Mouse (Mus musculus) heart, embryonic 10.5 days (tissue): ENCODE measurements around the gene Osm. TPM values are rescaled to one million over a fixed set of nuclear protein-coding genes. Genes with fewer than 3 reads are reported as not detected.

Source experiments
- DNase-seq: peaks from one replicate; pipeline ENCODE4 v3.0.0-alpha.2; 2017; ENCODE audit warnings: low spot score
- H3K27ac ChIP-seq: fragments of 300-500 bp; sonication (generic); 2 replicates; pipeline ENCODE4 v1.5.1; 2016; ENCODE audit warnings: mild to moderate bottlenecking
- H3K27me3 ChIP-seq: fragments of 300-500 bp; sonication (generic); 2 replicates; pipeline ENCODE4 v1.6.1; 2016; ENCODE audit warnings: mild to moderate bottlenecking; ENCODE audit not compliant: poor library complexity, insufficient read depth, severe bottlenecking
- H3K36me3 ChIP-seq: fragments of 300-500 bp; sonication (generic); 2 replicates; pipeline ENCODE4 v1.6.1; 2016; ENCODE audit warnings: mild to moderate bottlenecking, moderate library complexity
- H3K4me1 ChIP-seq: fragments of 300-500 bp; sonication (generic); 2 replicates; pipeline ENCODE4 v1.6.1; 2016; ENCODE audit warnings: mild to moderate bottlenecking
- H3K4me3 ChIP-seq: fragments of 300-500 bp; sonication (generic); 2 replicates; pipeline ENCODE4 v1.5.1; 2016; ENCODE audit warnings: mild to moderate bottlenecking, moderate library complexity
- H3K9me3 ChIP-seq: fragments of 300-500 bp; sonication (generic); 2 replicates; pipeline ENCODE4 v1.6.1; 2016; ENCODE audit warnings: mild to moderate bottlenecking, moderate library complexity
- WGBS: fragments of 180-500 bp; shearing (Covaris S2); methylation state at CpG from one replicate; pipeline ENCODE4 v1.1.7; 2016; 5-methylcytosine and 5-hydroxymethylcytosine counted together
- polyA plus RNA-seq: library from polyadenylated mRNA; unstranded; fragments of >200 nt; fragmentation: Nextera tagmentation; extraction: Ambion mirVana; gene quantifications from 2 replicates; pipeline ENCODE4 v1.2.1, GENCODE M21; 2016

The Osm gene
- polyA plus RNA-seq, 1 experiment from 2014 or later = 0.05 TPM

- H3K4me1 ChIP-seq = peaks cover 39% of the 10 kb centered on the region
- H3K9me3 ChIP-seq = no peaks in the 10 kb centered on the region
- no peak overlapping the region for H3K4me3 ChIP-seq
- 4% methylated on average over 2 of the region's 2 CpGs for WGBS
- DNase-seq = no peak
- H3K27me3 ChIP-seq = peaks cover 30% of the 10 kb centered on the region
- H3K27ac ChIP-seq = no peak overlapping the region
- H3K36me3 ChIP-seq = peaks cover 12% of the 10 kb centered on the region; the same call in 1 of the 2 replicates
These were observed 16.9 kb upstream of the Osm start for GRCm38 (mm10) chr11:4219317-4219751.

- DNase-seq = no peak
- Histone ChIP-seq H3K27me3 (peaks cover 32% of the 10 kb centered on the region), H3K27ac (no peak overlapping the region), H3K9me3 (no peaks in the 10 kb centered on the region), H3K4me1 (peaks cover 34% of the 10 kb centered on the region), H3K36me3 (peaks cover 6% of the 10 kb centered on the region; the same call in 1 of the 2 replicates), H3K4me3 (no peak overlapping the region)
- 60% methylated on average over 9 of the region's 9 CpGs for WGBS
These were observed 16.3 kb upstream of the Osm start for GRCm38 (mm10) chr11:4219908-4220307.

GRCm38 (mm10) chr11:4220443-4221400 is 15.5 kb upstream of the Osm start:
- no peak overlapping the region for H3K27ac ChIP-seq
- H3K4me3 ChIP-seq = no peak overlapping the region
- H3K9me3 ChIP-seq = no peaks in the 10 kb centered on the region
- H3K27me3 ChIP-seq = peaks cover 36% of the 10 kb centered on the region
- H3K36me3 ChIP-seq = no peaks in the 10 kb centered on the region
- 45% methylated on average over 28 of the region's 28 CpGs for WGBS
- peak; percentile 89 for DNase-seq
- peaks cover 30% of the 10 kb centered on the region for H3K4me1 ChIP-seq

GRCm38 (mm10) chr11:4222046-4222950 is 13.9 kb upstream of the Osm start:
- no peaks in the 10 kb centered on the region for H3K9me3 ChIP-seq
- DNase-seq = no peak
- peaks cover 33% of the 10 kb centered on the region for H3K27me3 ChIP-seq
- 74% methylated on average over 17 of the region's 17 CpGs for WGBS
- peaks cover 27% of the 10 kb centered on the region for H3K4me1 ChIP-seq
- H3K36me3 ChIP-seq = no peaks in the 10 kb centered on the region
- H3K4me3 ChIP-seq = no peak overlapping the region
- no peak overlapping the region for H3K27ac ChIP-seq

GRCm38 (mm10) chr11:4223393-4224188 is 12.6 kb upstream of the Osm start:
- peak overlapping the region; percentile 74 for H3K27ac ChIP-seq
- no peaks in the 10 kb centered on the region for H3K9me3 ChIP-seq
- no peaks in the 10 kb centered on the region for H3K36me3 ChIP-seq
- 16% methylated on average over 7 of the region's 7 CpGs for WGBS
- peaks cover 18% of the 10 kb centered on the region; the same call in 1 of the 2 replicates for H3K4me1 ChIP-seq
- peaks cover 28% of the 10 kb centered on the region for H3K27me3 ChIP-seq
- peak overlapping the region; percentile 31 for H3K4me3 ChIP-seq
- peak; percentile 91 for DNase-seq

GRCm38 (mm10) chr11:4224223-4224622 is 12.0 kb upstream of the Osm start:
- peak overlapping the region; percentile 35; the same call in 1 of the 2 replicates for H3K4me3 ChIP-seq
- H3K36me3 ChIP-seq = no peaks in the 10 kb centered on the region
- H3K4me1 ChIP-seq = peaks cover 14% of the 10 kb centered on the region; the same call in 1 of the 2 replicates
- H3K9me3 ChIP-seq = no peaks in the 10 kb centered on the region
- peaks cover 22% of the 10 kb centered on the region for H3K27me3 ChIP-seq
- WGBS = 38% methylated on average over 2 of the region's 2 CpGs
- peak overlapping the region; percentile 74 for H3K27ac ChIP-seq
- DNase-seq = no peak

GRCm38 (mm10) chr11:4226569-4227325 is 9.5 kb upstream of the Osm start:
- Histone ChIP-seq H3K4me3 (no peak overlapping the region), H3K27ac (no peak overlapping the region), H3K27me3 (peaks cover 11% of the 10 kb centered on the region), H3K36me3 (no peaks in the 10 kb centered on the region), H3K9me3 (no peaks in the 10 kb centered on the region), H3K4me1 (peaks cover 16% of the 10 kb centered on the region)
- 73% methylated on average over 5 of the region's 5 CpGs for WGBS
- DNase-seq = no peak

GRCm38 (mm10) chr11:4228463-4228862 is 7.8 kb upstream of the Osm start:
- peaks cover 18% of the 10 kb centered on the region for H3K4me1 ChIP-seq
- no peaks in the 10 kb centered on the region for H3K36me3 ChIP-seq
- DNase-seq = no peak
- no peak overlapping the region for H3K27ac ChIP-seq
- peaks cover 10% of the 10 kb centered on the region for H3K27me3 ChIP-seq
- H3K4me3 ChIP-seq = no peak overlapping the region
- 31% methylated on average over 8 of the region's 8 CpGs for WGBS
- H3K9me3 ChIP-seq = no peaks in the 10 kb centered on the region

GRCm38 (mm10) chr11:4229841-4230240 is 6.4 kb upstream of the Osm start:
- Histone ChIP-seq H3K4me3 (no peak overlapping the region), H3K27me3 (peaks cover 5% of the 10 kb centered on the region), H3K36me3 (no peaks in the 10 kb centered on the region), H3K27ac (no peak overlapping the region), H3K9me3 (no peaks in the 10 kb centered on the region), H3K4me1 (peaks cover 14% of the 10 kb centered on the region)
- no peak for DNase-seq
- 51% methylated on average over 4 of the region's 4 CpGs for WGBS

- Histone ChIP-seq H3K4me1 (peaks cover 14% of the 10 kb centered on the region), H3K9me3 (no peaks in the 10 kb centered on the region), H3K4me3 (no peak overlapping the region), H3K27ac (no peak overlapping the region), H3K36me3 (no peaks in the 10 kb centered on the region), H3K27me3 (no peaks in the 10 kb centered on the region; the same call in 1 of the 2 replicates)
- 87% methylated on average over 2 of the region's 2 CpGs for WGBS
- no peak for DNase-seq
These were observed 4.8 kb upstream of the Osm start for GRCm38 (mm10) chr11:4231435-4231834.

- Histone ChIP-seq H3K9me3 (no peaks in the 10 kb centered on the region), H3K4me1 (peaks cover 14% of the 10 kb centered on the region), H3K27me3 (no peaks in the 10 kb centered on the region; the same call in 1 of the 2 replicates), H3K27ac (no peak overlapping the region), H3K4me3 (no peak overlapping the region), H3K36me3 (no peaks in the 10 kb centered on the region)
- 48% methylated on average over 12 of the region's 12 CpGs for WGBS
- no peak for DNase-seq
These were observed 3.6 kb upstream of the Osm start for GRCm38 (mm10) chr11:4232644-4233043.
